Mouse (Mus musculus) R1 (cell line): Measurements from ENCODE around the gene Zmiz1.

Experiments used
- DNase-seq: peaks from one replicate; pipeline ENCODE4 v3.0.0-alpha.2; 2018; ENCODE audit warnings: low read depth, low spot score

Zmiz1 gene

DNA sequence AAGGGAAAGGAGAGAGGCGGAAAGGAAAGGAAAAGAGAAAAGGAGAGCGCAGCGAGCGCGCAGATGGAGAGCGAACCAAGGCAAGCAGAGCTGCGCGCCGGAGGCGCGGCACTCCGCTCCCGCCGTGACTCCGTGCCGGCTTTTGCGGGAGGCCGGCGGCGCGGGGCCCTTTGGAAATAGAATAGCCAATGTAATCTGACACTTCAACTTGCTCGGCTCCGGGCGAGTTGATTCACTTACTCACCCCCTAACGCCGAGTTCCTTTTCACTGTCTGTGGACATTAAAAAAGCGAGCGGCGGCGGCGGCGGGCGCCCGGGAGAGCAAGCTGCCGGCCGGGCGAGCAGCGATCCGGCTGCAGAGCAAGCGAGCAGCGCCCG, at the start of gene Zmiz1:
Gene Zmiz1 (plus strand): TSS at position 170 of the 378 bp plus-strand sequence.
- DNase-seq: peak; percentile 94

- no peak for DNase-seq
These were observed 47.0 kb upstream of the Zmiz1 start for GRCm38 (mm10) chr14:25411848-25412527.

DNA sequence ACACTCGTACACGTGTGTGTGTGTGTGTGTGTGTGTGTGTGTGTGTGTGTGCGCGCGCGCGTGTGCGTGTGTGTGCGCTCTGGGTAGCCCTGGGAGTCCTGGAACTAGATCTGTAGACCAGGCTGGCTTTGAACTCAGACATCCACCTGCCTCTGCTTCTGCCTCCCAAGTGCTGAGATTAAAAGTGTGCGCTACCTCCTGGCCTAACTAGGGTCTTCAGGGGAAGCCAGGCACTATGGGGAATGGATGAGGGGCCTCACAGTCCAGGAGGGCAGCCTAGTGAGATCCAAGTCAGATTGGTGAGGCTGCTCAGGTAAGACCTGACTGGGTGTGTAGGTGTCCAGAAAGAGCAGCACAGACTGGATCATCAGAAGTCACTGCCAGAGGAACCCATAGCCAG, 46.2 kb upstream of the Zmiz1 start:
- peak; percentile 65 for DNase-seq

GRCm38 (mm10) chr14:25413510-25413909, 45.5 kb upstream of the Zmiz1 start:
- no peak for DNase-seq

- no peak for DNase-seq
These were observed 44.9 kb upstream of the Zmiz1 start for GRCm38 (mm10) chr14:25414115-25414514.

DNA sequence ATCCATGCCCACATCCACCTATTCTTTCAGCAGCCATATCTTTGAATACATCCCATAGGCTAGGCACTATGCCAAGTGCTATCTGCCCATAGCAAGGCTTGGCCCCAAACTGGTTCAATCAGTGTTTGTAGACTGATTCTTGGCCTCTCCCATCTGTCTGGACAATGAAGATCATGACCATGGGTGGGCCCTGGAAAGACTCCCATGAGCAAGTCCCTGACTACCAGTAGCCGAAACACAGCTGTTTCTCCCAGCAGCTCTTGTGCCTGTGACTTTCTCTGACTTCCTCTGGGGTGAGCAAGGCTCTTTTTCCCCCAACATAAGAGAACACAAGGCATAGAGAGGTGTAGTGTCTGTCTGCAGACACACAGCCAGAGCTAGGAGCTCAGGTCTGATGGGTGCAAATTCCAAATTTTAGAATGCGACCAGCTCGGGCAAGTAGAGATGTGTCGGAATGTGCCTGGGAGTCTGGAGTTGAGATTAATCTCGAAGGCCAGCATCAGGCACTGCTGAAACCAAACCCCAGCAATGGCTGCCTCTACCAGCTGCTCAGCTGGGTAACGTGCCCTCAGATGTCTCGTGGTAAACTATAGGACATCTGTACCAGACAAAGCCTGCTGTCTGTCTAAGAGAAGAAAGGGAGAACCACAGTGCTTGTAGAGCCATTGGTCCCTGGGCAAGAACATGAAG, 38.8 kb upstream of the Zmiz1 start:
- DNase-seq: no peak

- no peak for DNase-seq
These were observed 38.0 kb upstream of the Zmiz1 start for GRCm38 (mm10) chr14:25420987-25421386.

DNA sequence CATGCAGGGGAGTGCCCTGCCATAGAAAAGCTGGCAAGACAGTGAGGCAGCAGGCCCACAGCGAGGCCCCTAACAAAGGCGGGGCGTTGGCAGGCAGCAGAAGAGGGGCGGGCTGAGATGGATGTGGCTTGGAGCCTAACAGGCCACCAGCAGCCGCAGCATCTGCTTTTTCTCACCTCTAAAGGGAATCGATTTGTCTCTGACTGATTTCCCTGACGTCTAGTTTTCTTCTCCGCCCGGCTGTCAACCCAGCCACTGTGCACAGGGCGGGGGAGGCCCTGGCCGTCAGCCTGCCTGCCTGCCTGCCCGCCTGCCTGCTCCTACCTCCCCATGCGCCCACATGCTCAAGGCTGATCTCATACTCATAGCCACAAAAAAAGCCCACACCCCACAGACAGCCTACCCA, 37.4 kb upstream of the Zmiz1 start:
- no peak for DNase-seq

DNA sequence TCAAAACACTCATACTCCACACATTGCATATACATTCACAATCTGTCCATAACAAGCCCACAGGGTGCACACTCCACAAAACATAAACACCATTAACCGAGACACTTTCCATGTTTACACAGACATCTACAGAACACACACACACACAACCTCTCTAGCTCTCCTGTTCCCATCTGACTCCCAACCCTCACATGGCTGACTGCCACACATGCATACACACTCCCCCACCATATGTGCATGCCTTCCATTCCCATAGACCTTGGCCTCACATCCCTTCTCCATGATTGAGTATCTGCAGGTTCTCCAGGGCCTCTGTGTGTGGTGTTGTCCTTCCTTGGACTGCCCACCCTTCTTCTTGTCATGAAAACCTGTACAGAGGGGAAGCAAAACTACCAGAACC, 36.0 kb upstream of the Zmiz1 start:
- no peak for DNase-seq

- no peak for DNase-seq
These were observed 35.1 kb upstream of the Zmiz1 start for GRCm38 (mm10) chr14:25423721-25424443.

- DNase-seq: no peak
These were observed 20.7 kb upstream of the Zmiz1 start for GRCm38 (mm10) chr14:25438255-25438654.

GRCm38 (mm10) chr14:25440116-25440515, 18.9 kb upstream of the Zmiz1 start:
- DNase-seq: peak; percentile 51

DNA sequence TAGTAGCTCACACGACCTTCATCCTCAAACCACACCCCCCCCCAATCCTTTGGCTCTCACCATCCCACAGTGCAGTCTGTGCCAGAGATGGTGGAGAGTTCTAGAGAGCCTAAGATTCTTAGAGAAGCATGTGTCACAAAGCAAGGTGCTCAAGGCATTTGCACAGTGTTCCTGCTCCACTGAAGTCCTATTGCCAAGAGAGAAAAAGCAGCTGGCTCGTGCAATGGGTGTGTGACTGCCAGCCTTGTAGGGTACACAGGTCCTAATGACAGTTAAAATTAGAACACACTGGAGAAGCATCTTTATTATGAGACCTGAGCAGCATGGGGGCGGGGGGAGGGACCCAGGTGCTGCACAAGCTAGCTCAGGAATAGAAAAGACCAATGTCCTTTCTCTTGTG, 18.2 kb upstream of the Zmiz1 start:
- DNase-seq: no peak

DNA sequence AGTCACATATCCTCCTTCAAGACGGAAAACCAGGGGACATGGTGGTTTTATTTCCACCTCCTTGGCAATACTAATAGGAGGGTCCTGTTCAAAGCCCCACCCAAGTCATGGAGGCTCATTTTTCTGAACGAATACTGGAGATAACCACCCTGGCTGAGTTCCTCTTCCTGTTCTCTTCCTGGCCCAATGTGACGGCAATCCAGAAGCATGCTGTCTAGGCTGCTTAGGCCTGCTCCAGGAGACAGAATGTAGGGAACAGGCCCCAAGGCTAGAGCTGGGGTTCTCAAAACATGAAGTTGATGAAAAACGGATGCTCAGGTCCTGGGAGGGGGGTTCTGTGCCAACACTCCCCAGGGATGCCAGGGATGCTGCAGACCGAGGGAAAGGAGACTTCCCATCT, 17.5 kb upstream of the Zmiz1 start:
- no peak for DNase-seq

- no peak for DNase-seq
These were observed 16.3 kb upstream of the Zmiz1 start for GRCm38 (mm10) chr14:25442676-25443075.

GRCm38 (mm10) chr14:25447136-25447775, 11.7 kb upstream of the Zmiz1 start:
- no peak for DNase-seq

- peak; percentile 84 for DNase-seq
These were observed 10.5 kb upstream of the Zmiz1 start for GRCm38 (mm10) chr14:25448471-25448870.

DNA sequence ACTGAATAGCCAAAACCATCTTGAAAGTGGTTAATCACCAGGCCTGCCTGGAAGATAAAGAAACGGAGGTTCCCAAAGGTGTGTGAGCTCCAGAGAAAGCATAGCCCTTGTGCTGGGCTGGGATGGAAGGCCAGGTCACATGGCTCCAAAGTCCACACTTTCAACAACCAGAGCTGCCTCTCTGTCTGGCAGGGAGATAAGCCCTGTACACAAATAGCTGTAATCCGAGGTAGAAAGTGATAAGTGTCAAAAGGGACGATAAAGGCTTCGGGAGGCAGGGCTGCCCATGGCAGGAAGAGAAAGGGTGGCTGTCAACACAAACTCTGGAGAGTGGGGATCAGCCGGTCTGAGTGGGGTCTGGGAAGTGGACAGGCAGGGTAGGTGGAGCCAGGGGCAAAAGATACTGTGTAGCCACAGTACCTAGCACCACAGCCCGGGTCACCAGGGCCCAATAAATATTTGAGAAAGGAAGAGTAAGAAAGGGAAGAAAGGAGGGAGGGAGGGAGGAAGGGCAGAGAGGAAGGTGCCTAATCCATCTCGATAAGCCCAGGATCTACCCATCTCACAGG, 7.8 kb upstream of the Zmiz1 start:
- DNase-seq: no peak

DNA sequence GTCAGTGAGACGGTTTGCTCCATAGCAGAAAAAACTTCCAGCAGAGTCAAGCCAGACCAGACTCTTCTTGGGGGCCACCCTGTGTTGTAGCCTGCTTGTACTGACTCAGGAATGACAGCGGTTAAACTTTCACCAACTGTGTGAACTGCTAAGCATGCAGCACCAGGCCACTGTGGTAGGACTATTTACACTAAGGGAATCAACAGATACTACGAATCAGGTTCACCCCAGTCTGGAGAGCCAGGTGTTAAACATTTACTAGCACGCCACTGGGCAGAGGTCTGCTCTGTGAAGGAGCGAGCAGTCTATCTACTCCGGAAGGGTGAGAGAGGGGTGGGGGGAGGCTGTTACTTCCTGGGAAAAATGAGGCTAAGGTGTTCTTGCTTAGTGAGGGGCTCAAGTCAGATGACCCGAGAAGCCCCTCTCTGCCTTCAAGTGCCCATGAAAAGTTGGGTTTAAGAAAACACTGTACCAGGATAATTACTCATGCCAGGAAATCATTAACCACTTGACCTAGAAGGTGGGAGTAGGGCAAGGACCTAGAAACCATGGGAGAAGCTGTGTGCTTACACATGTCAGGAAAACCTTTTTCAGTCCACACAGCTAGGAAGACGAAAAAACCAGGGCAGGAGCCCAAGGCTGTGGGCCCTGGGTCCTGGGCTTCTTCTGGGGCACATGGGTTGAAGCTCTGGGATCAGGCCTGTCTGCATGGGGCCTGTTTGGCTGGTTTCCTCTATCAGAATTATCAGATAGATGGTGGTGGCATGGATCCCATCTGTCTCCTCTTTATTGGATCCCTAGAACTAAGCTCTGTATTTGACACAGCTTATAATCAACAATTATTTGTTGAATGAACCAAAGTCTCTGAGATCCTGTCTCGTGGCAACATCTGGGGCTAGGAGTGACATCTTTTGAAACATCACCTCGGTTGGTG, 7.0 kb upstream of the Zmiz1 start:
- no peak for DNase-seq

- DNase-seq: no peak
These were observed 6.4 kb upstream of the Zmiz1 start for GRCm38 (mm10) chr14:25452633-25453025.
